10 mouse cellular contexts compared by ENCODE assay signal in genomic region chr19:7121252-7121651, GRCm38 (mm10). TPM values are rescaled to one million over a fixed set of nuclear protein-coding genes. Genes with fewer than 3 reads are reported as not detected.
DNase-seq lines count a peak whose midpoint lies in the region; ATAC-seq and TF ChIP-seq lines count a peak whose summit lies in the region.
"Had no signal": no experiment of that assay in that cellular context is flagged by ENCODE, and none has a peak within 500 bp of the region (broad histone marks: within the 10 kb centered on the region; RNA-seq: fewer than 3 reads in every experiment).

No protein-coding gene starts in this region.

- WGBS in heart, adult 2 months, result 57% methylated on average over 11 of the region's 11 CpGs
- 11% methylated on average over 11 of the region's 11 CpGs for WGBS in cerebellum, adult 2 months
- 78% methylated on average over 11 of the region's 11 CpGs for WGBS in forebrain, embryonic 12.5 days

- peak overlapping the region; percentile 16 for H3K9ac ChIP-seq in heart, adult 2 months (ENCODE audit: low read depth, low read length)
- H3K9ac ChIP-seq in forebrain, embryonic 12.5 days, result no peak overlapping the region

- intact Hi-C loops in heart, adult 2 months (cut with DNase I), result no loop called here
- intact Hi-C loops in heart, postnatal 36 days (cut with DNase I), result loop anchor here (1.0 to 5.0 kb wide), 2 partner anchors 8 to 71 kb away; no protein-coding TSS in a partner anchor

- H3K27me3 ChIP-seq in heart, adult 2 months (ENCODE audit: control insufficient read depth, insufficient read depth, low read length), result no peaks in the 10 kb centered on the region
- no peaks in the 10 kb centered on the region for H3K27me3 ChIP-seq in cerebellum, adult 2 months (ENCODE audit: control insufficient read depth, insufficient read depth, low read length)
- H3K27me3 ChIP-seq in forebrain, embryonic 12.5 days, result peaks cover 23% of the 10 kb centered on the region

- TF ChIP-seq POLR2A in heart, adult 2 months (IDR thresholded peaks at IDR 0.05; ENCODE audit: insufficient read depth, low read depth, low read length), result no peak
- TF ChIP-seq POLR2A in cerebellum, adult 2 months (IDR thresholded peaks at IDR 0.05; ENCODE audit: borderline replicate concordance, insufficient read depth, low read length), result no peak

- H3K9me3 ChIP-seq in forebrain, embryonic 12.5 days, result no peaks in the 10 kb centered on the region

- H3K79me2 ChIP-seq in heart, adult 2 months (replicated peaks; ENCODE audit: control insufficient read depth, insufficient read depth, low read length), result no peaks in the 10 kb centered on the region

- no peak for ATAC-seq in forebrain, embryonic 12.5 days (ENCODE audit: low FRiP score)

- no peak for TF ChIP-seq CTCF in heart, adult 2 months (IDR thresholded peaks at IDR 0.05)
- TF ChIP-seq CTCF in cerebellum, adult 2 months (IDR thresholded peaks at IDR 0.05; ENCODE audit: borderline replicate concordance, insufficient read depth, low read depth, low read length), result no peak

- TF ChIP-seq EP300 in heart, adult 2 months (IDR thresholded peaks at IDR 0.05; ENCODE audit: insufficient read depth, low read depth, low read length), result no peak

- no peaks in the 10 kb centered on the region for H3K36me3 ChIP-seq in heart, adult 2 months (ENCODE audit: control insufficient read depth, insufficient read depth, low read length)
- no peaks in the 10 kb centered on the region for H3K36me3 ChIP-seq in forebrain, embryonic 12.5 days (replicated peaks)

- peak in 1 of 2 experiments; percentile 44 for DNase-seq in heart, adult 2 months
- no peak for DNase-seq in heart, postnatal 36 days
- DNase-seq in MN1 (ENCODE audit: low spot score), result peak; percentile 86
- peak; percentile 74 to 80 for DNase-seq in cerebellum, adult 2 months
- DNase-seq in kidney, adult 18-20 months, result peak; percentile 55
- DNase-seq in right cerebral cortex, adult 18-20 months, result no peak
- DNase-seq in right cerebral cortex, postnatal 25 days, result no peak
- DNase-seq: thymus, postnatal 36 days had no signal

- no peak overlapping the region for H3K4me3 ChIP-seq in heart, adult 2 months
- no peak overlapping the region for H3K4me3 ChIP-seq in cerebellum, adult 2 months (replicated peaks; ENCODE audit: insufficient read depth, low read depth, low read length)
- H3K4me3 ChIP-seq in forebrain, embryonic 12.5 days (replicated peaks), result no peak overlapping the region
- H3K4me3 ChIP-seq: erythroblast, embryonic 14.5 days had no signal

- H3K4me2 ChIP-seq in forebrain, embryonic 12.5 days, result no peak overlapping the region

- H3K4me1 ChIP-seq in heart, adult 2 months (ENCODE audit: control insufficient read depth, insufficient read depth, low read length), result peaks cover 5% of the 10 kb centered on the region
- peaks cover 38% of the 10 kb centered on the region for H3K4me1 ChIP-seq in cerebellum, adult 2 months (ENCODE audit: control insufficient read depth, insufficient read depth, low read length)
- peaks cover 33% of the 10 kb centered on the region for H3K4me1 ChIP-seq in forebrain, embryonic 12.5 days

- H3K27ac ChIP-seq in heart, adult 2 months, result peak overlapping the region; percentile 60
- peak overlapping the region; percentile 19; the same call in 1 of the 2 replicates for H3K27ac ChIP-seq in cerebellum, adult 2 months (ENCODE audit: insufficient read depth, low read length)
- no peak overlapping the region for H3K27ac ChIP-seq in forebrain, embryonic 12.5 days

RNA-seq across cellular contexts. Expression of gene Flrt1, which starts 15.7 kb away (rescaled TPM):
- 1 to 10 TPM; 1.1 to 1.2 TPM for total RNA-seq in heart, adult 2 months (2021)
- polyA plus RNA-seq in heart, adult 2 months (2012; rRNA removed), result 0.84 and 0.94 TPM in 2 replicates
- under 1 TPM; 0.84 to 1.00 TPM for total RNA-seq in heart, postnatal 36 days (2021)
- polyA plus RNA-seq in cerebellum, adult 2 months (2012; rRNA removed), result 5.4 and 6.2 TPM in 2 replicates
- 7.3 and 8.0 TPM in 2 replicates for polyA plus RNA-seq in forebrain, embryonic 12.5 days (2016; fragmentation: Nextera tagmentation; extraction: Ambion mirVana)
- polyA plus RNA-seq: erythroblast, embryonic 14.5 days had no signal

Comparison
In these comparisons a context has a peak if more than half of its experiments do, and no peak if none do; other contexts are left out.
1. DNase-seq: peak in MN1 (single experiment), cerebellum, adult 2 months (2 of 2) and kidney, adult 18-20 months (single experiment); none in heart, postnatal 36 days (0 of 2), right cerebral cortex, adult 18-20 months (single experiment) and right cerebral cortex, postnatal 25 days (single experiment).